Mouse (Mus musculus): ENCODE measurements around the gene Cry2.
"Not testable (repeated sequence)": the region's sequence is repeated elsewhere in the genome, so short reads cannot be mapped to it uniquely, and the experiment has no call there.

Gene Cry2

GRCm38 (mm10) chr2:92423156-92423555 lies 10.7 kb downstream of the Cry2 start:
- no peak for DNase-seq (ENCODE audit: low read depth in 2 of 2, low spot score in 2 of 2)

- DNase-seq (ENCODE audit: low read depth in 2 of 2, low spot score in 2 of 2), result no peak
These were observed 11.3 kb downstream of the Cry2 start for GRCm38 (mm10) chr2:92422388-92423135.

DNA sequence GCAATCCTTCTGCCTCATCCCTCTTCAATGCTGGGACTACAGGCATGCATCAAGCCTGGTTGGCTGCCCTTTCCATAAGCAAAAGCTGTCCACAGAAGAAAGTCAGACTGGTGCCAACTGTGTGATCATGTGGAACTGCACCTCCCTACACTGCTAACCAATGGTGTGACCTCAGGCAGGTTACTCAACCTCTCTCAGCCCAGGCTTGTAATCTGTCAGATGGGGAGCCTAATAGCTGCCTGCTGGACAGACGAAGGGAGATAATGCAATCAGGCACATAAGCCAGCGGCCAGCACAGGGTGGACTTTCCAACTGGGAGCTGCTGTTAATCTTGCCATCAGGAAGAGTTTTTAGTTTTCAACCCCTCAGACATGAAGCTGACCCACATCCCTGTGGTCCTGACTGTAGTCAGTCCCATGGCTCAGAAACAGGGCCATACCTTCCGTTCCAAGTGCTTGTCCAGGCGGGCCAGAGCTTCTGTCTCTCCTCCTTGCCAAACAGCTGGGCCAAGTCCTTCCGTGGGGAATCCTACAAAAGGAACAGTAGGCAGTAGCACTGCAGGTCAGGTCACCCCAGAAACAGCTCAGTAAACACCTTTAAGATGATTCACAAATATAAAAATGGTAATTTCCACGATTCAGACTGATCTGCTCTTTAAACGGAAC lies 12.0 kb downstream of the Cry2 start:
- no peak for DNase-seq (ENCODE audit: low read depth in 2 of 2, low spot score in 2 of 2)

- DNase-seq (ENCODE audit: low read depth in 2 of 2, low spot score in 2 of 2), result no peak
These were observed 22.1 kb downstream of the Cry2 start for GRCm38 (mm10) chr2:92411705-92412104.

- DNase-seq (ENCODE audit: low read depth in 2 of 2, low spot score in 2 of 2), result no peak
These were observed 25.4 kb downstream of the Cry2 start for GRCm38 (mm10) chr2:92408309-92409045.

- no peak for DNase-seq (ENCODE audit: low read depth in 2 of 2, low spot score in 2 of 2)
These were observed 28.2 kb downstream of the Cry2 start for GRCm38 (mm10) chr2:92405687-92406086.

DNA sequence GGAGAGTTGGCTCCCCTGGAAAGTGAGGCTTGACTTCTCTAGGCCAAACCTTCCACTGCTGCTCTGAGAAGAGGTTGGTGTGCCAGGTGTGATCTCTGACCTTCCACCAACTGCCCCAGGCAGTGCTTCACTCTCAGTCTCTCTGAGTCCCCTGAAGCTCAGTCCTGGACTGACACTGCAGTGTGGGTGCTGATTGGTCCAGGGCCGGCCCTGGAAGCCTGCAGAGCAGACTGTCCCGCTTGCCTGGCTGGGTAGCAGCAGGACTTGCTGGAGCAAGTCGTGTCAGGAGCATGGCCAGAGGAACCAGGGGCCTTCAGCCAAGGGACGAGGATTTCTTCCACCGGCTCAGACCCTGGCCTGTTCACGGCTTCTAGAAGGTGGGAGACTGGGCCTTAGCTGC lies 29.1 kb downstream of the Cry2 start:
- no peak for DNase-seq (ENCODE audit: low read depth in 2 of 2, low spot score in 2 of 2)

GRCm38 (mm10) chr2:92403776-92404319 lies 30.0 kb downstream of the Cry2 start:
- DNase-seq (ENCODE audit: low read depth in 2 of 2, low spot score in 2 of 2), result no peak

GRCm38 (mm10) chr2:92402591-92403326 lies 31.1 kb downstream of the Cry2 start:
- no peak for DNase-seq (ENCODE audit: low read depth in 2 of 2, low spot score in 2 of 2)

GRCm38 (mm10) chr2:92401091-92401561 lies 32.7 kb downstream of the Cry2 start, which contains the start of gene Mapk8ip1:
Mapk8ip1 (minus strand) TSS chr2:92401263.
- no peak for DNase-seq (ENCODE audit: low read depth in 2 of 2, low spot score in 2 of 2)

DNA sequence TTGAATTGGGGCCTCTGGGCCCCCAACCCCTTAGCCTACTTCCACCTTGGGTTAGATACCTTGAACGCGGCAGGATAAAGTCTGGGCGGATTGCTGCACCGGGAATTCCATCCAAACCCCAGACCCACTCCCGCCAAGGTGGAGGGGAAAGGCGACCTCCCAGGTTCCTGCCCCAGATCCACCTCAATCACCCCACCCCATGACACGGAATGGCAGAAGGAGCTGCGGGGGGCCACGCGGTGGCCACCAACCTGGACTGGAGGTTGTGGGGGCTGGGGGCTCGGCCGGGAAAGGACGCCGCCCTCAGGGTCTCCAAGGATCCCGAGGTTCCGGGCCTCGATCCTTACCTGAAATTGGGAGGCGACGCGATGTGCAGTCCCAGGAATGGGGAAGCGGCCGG lies 33.2 kb downstream of the Cry2 start:
- no peak for DNase-seq (ENCODE audit: low read depth in 2 of 2, low spot score in 2 of 2)

DNA sequence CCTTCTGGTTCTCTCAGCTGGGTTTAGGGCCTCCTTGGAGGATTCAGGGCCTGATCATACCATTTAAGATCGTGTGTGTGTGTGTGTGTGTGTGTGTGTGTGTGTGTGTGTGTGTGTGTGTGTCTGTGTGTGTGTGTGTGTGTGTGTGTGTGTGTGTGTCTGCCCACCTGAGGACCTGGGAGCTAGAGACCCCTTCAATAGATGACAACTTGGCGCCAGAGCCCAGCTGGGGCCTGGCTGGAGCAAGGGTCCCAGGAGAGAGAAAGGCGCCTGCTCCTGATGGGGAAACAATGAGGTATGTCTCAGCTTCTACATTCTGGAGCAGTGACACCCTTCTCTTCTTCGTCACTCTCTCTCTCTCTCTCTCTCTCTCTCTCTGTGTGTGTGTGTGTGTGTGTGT lies 34.0 kb downstream of the Cry2 start:
- DNase-seq (ENCODE audit: low read depth in 2 of 2, low spot score in 2 of 2), result not testable (repeated sequence)

GRCm38 (mm10) chr2:92397436-92397835 lies 36.4 kb downstream of the Cry2 start:
- no peak for DNase-seq (ENCODE audit: low read depth in 2 of 2, low spot score in 2 of 2)

GRCm38 (mm10) chr2:92395535-92395934 lies 38.3 kb downstream of the Cry2 start:
- no peak for DNase-seq (ENCODE audit: low read depth in 2 of 2, low spot score in 2 of 2)

DNA sequence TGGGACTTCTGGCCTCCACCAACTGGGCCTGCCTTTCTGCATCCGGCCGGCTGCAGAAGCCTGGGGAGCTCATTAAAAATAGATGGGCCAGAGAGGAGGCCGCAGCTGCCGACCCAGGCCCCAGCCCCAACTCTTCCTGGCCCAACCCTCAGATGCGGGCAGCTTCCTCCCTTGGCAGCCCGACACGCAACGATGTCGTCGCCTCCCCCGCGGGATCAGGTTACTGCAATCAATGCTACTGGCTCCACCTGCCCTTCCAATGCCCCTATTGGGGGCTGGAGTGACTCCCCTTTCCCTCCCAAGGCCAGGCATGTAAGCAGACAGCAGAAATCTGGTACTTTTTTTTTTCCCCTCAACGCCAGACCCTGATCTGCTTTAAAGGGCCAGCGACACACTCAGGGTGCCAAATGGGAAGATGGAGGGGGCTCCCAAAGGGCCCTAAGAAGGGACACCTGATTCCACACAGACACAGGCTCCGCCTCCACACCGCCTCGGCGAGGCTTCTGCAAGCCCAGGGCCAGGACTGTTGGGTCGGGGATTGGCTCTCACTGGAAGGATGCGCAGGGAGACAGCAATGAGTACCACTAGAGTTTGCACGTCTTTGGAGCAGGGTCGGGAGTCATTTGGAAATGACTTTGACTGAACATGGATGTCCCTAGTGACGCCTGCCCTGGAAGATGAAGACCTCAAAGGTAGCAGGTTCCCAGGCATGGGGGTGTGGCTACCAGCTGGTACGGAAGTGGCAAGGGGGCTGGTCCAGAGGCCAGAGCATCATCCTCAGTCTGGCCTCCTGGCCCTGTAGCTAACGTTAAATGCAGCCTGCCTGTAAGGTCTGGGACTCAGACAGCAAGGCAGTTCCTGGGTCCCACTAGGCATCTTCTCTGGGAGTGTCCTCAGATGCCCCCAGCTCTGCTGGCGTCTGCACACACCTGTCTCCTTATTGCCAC lies 41.3 kb downstream of the Cry2 start:
- no peak for DNase-seq (ENCODE audit: low read depth in 2 of 2, low spot score in 2 of 2)

- DNase-seq (ENCODE audit: low read depth in 2 of 2, low spot score in 2 of 2), result no peak
These were observed 42.0 kb downstream of the Cry2 start for GRCm38 (mm10) chr2:92391703-92392317.

DNA sequence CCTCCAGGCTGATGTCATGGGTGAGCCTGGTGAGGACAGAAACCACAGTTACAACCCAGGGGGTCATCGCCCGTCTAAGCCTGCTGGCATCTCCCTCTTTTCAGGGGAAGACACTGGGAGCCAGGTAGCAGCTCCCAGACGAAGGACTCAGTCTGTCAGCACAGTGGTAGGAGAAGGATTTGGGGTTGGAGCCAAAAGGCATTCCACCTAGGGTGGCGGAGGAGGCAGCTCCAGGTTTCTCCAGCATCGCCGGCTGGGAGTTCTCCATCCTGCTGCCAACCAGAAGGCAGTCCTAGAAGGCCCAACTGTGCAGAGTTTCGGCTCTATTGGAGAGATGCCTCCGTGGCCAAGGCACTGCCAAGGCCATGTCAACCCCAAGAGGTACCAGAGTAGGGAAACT lies 42.7 kb downstream of the Cry2 start:
- no peak for DNase-seq (ENCODE audit: low read depth in 2 of 2, low spot score in 2 of 2)

GRCm38 (mm10) chr2:92390206-92390930 lies 43.5 kb downstream of the Cry2 start:
- DNase-seq (ENCODE audit: low read depth in 2 of 2, low spot score in 2 of 2), result no peak

DNA sequence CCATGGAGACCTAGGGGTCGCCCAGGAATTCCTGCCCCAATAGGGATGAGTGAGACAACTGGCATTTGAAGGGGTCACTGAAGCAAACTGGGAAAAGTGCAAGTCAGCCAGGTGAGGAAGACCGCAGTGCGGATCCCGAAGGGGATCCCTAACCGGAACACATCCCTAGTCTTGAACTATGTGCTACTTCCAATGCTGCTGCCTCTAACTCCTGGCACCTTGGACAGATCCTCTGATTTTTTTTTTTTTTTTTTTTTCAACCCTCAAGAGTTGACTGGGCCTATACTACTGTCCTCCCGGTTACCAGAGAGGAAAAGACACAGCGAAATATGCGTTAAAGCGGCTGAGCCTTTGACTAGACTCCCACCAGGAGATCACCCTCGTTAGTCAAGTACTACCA lies 44.2 kb downstream of the Cry2 start:
- DNase-seq (ENCODE audit: low read depth in 2 of 2, low spot score in 2 of 2), result no peak
